Mouse (Mus musculus) adrenal gland, adult (tissue): ENCODE results near the gene Ctse.

Experiments used
- DNase-seq, 2 experiments: peaks; one replicate each; pipeline ENCODE4 v3.0.0; 2022 to 2023; ENCODE audit warnings: low spot score in 1 of 2; ENCODE audit not compliant: inconsistent age in 2 of 2

Gene Ctse

DNA sequence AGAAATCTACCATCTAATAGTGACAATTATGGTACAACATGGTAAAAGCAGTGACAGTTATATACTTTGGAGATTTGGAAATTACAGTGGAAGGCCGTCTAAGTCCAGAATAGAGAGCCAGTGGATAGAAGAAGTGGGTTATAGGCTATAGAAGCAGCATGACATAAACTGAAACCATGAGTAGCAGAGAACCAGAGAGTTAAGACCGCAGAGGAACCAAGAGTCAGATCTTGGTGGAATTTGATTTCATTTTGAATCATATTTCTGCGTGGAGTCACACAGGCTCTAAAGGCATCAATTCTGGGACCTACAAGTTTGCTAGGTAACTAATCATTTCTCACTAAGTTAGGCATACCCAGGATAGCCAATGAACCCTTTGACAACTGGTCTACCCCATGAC is 60.7 kb downstream of the Ctse start:
- DNase-seq: no peak

DNA sequence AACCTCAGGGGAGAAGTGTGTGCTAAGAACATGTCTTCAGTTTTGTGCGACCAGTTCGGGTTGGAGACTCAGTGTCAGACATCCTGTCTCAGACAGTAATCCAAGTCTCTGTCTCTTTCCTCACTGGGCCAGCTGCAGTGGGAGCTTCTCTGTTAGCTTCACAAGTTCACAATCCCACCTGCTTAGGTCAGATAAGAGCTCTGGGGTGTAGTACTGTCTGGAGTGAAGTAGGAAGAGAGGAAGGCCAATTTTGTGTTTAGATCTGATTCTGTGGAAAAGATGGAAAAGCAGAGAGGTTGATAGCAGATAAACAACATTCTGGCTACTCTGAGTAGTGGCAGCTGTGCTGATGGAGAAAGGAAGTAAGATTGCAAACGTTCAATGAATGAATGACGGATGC is 61.5 kb downstream of the Ctse start:
- no peak for DNase-seq

DNA sequence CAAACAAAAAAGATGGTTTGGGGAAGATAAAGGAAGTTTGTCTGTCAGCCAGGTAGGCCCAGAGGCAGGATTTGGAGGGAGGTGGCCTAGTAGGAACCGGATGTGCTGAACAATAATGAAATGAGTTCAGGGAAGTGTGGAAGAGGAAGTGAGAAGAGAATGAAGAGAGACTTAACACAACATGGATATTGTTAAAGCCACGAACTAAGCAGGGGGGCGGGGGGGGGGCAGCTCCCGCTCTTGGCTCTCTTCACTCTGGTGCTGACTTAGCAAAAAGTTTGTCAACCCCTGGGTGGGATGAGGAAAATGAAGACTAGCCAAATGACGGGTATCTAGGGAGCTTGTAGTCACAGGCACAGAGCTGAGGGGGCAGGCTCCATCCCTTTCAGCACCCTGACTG is 62.3 kb downstream of the Ctse start:
- DNase-seq: no peak

DNA sequence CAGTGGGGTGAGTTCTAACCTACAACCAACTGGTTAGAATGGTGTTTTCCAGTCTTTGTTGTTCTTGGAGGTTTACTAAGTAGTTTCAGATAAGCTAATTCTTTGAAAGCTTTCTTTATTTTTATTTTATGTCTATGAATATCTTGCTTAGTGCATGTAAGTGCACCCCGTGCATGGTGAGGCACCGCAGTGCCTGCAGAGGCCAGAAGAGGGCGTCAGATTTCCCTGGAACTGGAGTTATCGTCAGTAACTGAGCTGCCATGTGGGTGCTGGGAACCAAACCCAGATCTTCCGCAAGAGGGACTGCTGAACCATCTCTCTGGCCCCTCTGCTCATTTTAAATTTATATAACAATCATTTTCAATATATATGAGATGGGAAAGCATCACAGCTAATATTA is 63.3 kb downstream of the Ctse start:
- no peak for DNase-seq

DNA sequence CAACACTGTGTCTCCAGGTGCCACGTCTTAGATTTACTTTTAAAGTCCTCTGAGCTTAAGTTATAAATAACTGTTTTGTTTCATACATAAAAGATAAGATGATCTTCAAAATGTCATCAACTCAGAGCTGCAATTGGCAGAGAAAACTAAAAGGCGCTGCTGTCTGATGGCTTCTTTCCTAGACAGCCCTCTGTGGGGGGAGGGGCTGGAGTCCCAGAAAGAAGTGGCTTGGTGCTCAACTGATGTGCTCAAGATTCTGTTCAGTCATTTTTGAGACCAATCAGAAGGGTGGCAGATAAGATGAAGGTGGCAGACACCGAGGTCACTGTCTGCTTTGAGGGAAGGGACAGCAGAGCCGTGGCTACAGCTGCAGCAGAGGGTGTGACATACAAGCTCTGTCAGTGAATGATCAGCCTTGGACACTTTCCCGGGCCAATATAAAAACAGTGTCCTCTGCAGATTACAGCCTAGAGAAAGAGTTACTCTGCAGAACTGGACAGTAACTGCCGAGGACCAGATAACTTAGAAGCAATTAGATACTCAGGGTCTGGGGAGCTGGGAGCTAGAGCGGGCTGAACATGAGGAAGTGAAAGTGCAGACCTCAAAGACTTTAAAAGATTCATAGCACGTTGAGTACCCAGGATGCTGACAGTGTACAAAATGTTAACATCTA is 64.1 kb downstream of the Ctse start:
- DNase-seq: peak in 1 of 2 experiments; percentile 40

DNA sequence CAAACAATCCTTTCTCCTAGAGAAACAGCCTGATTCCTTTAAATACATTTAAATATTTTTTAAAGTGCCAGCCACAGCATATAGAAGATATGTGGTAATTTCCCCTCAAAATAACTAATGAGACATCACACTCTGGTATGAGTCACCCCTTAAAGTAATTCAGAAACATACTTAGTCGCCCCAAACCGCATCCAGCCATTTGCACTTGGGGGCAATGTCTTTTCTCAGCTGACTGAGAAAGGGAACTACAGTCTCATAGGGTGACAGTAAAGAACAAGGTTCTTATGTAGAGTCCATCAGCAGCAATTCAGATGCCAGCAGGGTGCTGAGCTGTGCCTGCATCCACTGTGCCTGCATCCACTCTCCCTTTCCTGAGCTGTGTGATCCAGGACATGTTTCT is 65.4 kb downstream of the Ctse start:
- no peak for DNase-seq

DNA sequence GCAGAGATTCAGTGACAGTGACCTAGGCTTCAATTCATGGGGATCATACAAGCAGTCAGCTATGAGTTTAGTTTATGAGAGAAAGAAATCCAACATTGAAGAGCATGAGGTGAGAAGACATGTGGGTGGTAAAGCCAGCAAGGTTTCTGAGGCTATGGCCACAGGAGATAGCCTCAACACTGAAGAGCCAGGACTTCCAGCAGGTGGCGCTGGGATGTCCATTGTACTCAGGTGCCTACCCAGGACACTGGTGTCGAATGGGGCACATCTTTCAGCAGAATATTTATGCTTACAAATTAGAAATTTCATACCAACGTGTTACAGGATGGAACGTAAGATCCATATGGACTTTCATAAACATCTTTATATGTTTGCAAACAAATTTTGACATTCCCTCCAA is 70.2 kb downstream of the Ctse start:
- peak; percentile 58 to 83 for DNase-seq

DNA sequence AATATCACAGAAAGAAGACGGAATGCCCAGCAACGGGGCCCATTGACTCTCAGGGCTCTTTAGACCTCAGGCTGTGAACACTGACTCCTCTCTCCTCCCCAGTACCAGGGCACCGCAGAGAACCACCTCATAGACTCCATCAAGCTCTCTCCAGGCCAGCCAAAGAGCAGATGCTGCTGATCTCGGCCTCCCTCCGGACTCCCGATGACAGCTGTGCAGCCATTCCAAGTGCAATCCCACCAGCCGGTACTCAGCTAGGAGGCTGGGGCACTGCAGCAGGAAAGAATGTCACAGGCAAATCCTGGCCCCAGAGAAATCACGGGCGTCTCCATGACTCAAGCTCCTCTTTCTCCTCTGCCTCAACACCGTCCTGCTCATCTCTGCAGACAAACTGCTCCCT is 73.4 kb downstream of the Ctse start:
- no peak for DNase-seq

DNA sequence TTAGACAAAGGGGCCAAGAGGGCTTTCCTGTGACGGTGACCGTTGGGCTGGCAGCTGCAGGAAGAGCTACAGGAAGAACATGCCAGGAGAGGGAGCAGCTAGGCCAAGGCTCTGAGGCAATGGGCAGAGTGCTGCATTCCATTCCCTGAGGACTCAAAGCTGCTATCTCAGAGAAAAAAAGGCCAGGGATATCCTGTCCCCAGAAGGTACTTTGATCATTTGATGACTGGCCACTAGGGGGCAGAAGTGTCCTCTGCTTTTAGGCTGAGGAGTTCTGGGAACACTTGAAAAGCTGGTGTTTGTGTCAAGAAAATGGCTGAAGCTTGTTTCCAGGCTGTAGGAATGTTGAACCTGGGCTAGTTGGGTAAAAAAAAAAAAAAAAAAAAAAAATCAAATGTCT is 74.3 kb downstream of the Ctse start:
- peak; percentile 88 to 96 for DNase-seq

DNA sequence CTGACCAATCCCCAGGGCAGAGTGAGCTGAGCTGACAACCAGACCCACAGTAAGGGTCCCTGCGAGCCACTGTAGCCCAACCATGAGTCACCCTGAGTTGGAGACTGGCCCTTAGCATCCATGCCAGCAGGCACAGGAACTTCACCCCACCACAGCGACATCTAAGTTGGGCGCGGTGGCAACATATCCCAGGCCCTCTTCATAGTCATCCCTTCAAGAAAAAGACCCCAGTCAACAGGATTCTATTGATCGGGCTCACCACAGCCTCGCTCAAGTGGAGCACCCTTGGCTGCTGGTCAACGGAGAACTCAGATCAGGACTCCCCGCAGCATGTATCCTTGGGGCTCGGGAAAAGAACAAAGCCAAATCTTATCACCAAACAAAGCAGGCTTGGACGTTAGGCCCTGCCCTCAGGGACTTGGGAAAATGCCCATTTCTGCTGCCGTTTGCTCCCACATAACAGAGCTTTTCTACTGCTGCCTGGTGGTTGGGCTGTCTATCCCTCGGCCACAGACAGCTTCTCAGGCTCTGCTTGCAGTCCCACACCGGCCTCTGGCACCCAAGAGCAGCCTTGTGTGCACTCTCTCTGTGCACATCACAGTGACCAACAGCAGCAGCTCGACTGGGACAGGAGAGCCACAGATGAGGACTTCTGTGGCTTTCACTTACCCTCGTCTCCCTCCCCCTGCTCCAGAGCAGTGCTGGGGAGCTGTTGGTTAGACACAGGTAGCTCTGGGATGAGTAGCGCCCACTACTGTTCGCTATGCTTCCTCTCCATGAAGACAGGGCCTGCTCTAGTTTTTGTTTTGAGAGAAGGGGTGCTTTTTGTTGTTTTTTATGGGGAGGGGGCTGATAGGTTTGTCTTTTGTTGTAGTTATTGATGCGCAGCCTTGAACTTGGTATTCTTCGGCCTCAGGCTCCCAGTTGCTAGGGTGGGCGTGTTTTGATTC is 76.6 kb downstream of the Ctse start:
- peak; percentile 62 to 83 for DNase-seq

DNA sequence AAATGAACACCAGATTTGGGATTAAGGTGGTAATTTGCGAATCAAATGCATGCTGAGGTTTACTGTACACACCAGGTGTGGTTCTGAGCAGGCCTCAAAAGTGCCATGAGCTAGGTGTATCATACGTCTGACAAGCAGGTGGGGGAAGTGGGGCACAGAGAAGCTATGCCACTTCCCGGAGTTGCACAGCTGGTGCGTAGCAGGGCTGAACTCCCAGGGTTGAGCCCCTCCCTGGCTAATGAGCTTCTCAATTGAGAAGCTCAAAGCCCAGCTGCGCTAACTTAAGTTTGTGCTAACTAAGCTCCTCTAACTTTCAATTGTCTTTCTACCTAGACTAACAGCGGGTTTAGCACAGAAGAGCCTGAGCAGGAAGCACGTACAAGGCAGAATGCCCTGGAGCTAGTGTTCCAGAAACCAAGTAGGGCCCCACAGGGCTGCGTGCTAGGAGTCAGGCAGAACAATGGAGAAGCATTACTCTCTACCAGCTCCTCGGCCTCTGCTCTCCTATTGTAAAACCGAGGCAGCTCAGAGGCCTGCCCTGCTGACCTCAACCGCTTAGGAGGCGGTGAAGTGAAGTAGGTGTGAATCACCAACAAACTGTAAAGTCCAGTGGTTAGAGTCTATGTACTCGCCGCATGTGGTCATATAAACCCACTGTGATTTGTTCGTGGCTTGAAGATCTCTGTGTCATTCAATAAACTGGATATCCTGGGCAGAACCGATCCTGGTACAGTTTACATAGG is 81.0 kb downstream of the Ctse start:
- no peak for DNase-seq

DNA sequence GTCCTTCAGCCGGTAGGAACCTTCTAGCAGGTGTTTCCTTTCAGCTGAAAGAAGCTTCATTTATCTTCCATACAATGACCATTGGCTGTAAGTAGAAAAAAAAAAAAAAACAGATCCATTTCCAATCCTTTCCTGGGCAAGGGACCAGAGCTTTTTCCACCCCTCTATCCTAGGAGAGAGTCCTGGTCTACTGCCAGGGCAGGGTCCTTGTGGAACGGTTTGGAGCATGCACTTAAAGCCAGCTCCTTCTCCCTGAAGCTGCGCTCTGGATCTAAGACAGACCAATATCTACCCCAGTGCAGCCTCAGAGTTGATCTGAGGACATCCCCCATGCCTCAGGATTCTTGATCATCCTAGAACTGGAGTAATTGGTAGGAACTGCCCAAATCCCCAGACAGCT is 83.9 kb downstream of the Ctse start:
- no peak for DNase-seq

DNA sequence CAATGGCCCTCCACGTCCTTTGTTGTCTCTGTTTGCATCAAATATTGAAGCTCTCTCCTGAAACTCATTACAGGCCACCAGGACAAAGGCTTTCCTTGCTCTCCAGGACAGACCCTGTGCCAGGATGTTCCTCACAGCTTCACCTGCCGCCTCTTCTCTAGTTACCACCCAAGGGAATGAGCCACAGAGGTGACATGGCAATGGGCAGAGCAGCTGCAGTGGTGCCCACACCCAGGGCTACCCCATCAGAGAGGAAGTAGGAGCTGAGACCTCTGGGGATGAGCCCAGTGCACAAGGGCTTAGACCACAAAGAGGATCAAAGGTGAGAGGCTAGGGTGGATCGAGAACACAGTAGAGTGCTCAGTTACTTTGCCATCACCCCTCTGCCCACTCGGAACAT is 85.4 kb downstream of the Ctse start:
- DNase-seq: no peak
